Mouse (Mus musculus) limb, embryonic 12.5 days (tissue): ENCODE results near the gene Fahd1. TPM values are rescaled to one million over a fixed set of nuclear protein-coding genes. Genes with fewer than 3 reads are reported as not detected.

Experiments used
- ATAC-seq: fragments of 200-750 bp; cut with Nextera tagmentation; 2 replicates; pipeline ENCODE4 v1.8.0; 2017; ENCODE audit warnings: low read depth, moderate TSS enrichment; ENCODE audit not compliant: insufficient number of reproducible peaks, insufficient read depth, low FRiP score, low TSS enrichment
- H3K27ac ChIP-seq: fragments of 300-500 bp; sonication (generic); 2 replicates; pipeline ENCODE4 v1.5.1; 2016; ENCODE audit warnings: mild to moderate bottlenecking, moderate library complexity
- H3K27me3 ChIP-seq: fragments of 300-500 bp; sonication (generic); 2 replicates; pipeline ENCODE4 v1.6.1; 2016; ENCODE audit warnings: mild to moderate bottlenecking, moderate library complexity
- H3K36me3 ChIP-seq: fragments of 300-500 bp; sonication (generic); 2 replicates; pipeline ENCODE4 v1.6.1; 2016; ENCODE audit warnings: mild to moderate bottlenecking, moderate library complexity
- H3K4me1 ChIP-seq: fragments of 300-500 bp; sonication (generic); replicated peaks from 2 replicates; pipeline ENCODE4 v1.6.1; 2016
- H3K4me2 ChIP-seq: fragments of 300-500 bp; sonication (generic); 2 replicates; pipeline ENCODE4 v1.6.1; 2016; ENCODE audit warnings: mild to moderate bottlenecking, moderate library complexity
- H3K4me3 ChIP-seq: fragments of 300-500 bp; sonication (generic); replicated peaks from 2 replicates; pipeline ENCODE4 v1.5.1; 2016; ENCODE audit warnings: mild to moderate bottlenecking
- H3K9ac ChIP-seq: fragments of 300-500 bp; sonication (generic); replicated peaks from 2 replicates; pipeline ENCODE4 v1.6.1; 2016; ENCODE audit warnings: mild to moderate bottlenecking, moderate library complexity
- H3K9me3 ChIP-seq: fragments of 300-500 bp; sonication (generic); 2 replicates; pipeline ENCODE4 v1.6.1; 2016; ENCODE audit warnings: mild to moderate bottlenecking, moderate library complexity
- WGBS: fragments of 180-500 bp; shearing (Covaris S2); methylation state at CpG from one replicate; pipeline ENCODE4 v1.1.7; 2016; 5-methylcytosine and 5-hydroxymethylcytosine counted together
- polyA plus RNA-seq: library from polyadenylated mRNA; unstranded; fragments of >200 nt; fragmentation: Nextera tagmentation; extraction: Ambion mirVana; gene quantifications from 2 replicates; pipeline ENCODE4 v1.2.1, GENCODE M21; 2016

Gene Fahd1
- polyA plus RNA-seq, 1 experiment from 2014 or later = 18.6 TPM

- 49% methylated on average over 4 of the region's 4 CpGs for WGBS
- no peak overlapping the region for H3K4me2 ChIP-seq
- H3K9me3 ChIP-seq = no peaks in the 10 kb centered on the region
- no peak overlapping the region for H3K4me3 ChIP-seq
- no peak overlapping the region for H3K27ac ChIP-seq
- H3K36me3 ChIP-seq = no peaks in the 10 kb centered on the region
- no peak for ATAC-seq
- no peaks in the 10 kb centered on the region for H3K4me1 ChIP-seq
- H3K27me3 ChIP-seq = peaks cover 25% of the 10 kb centered on the region
- H3K9ac ChIP-seq = no peak overlapping the region
Measured at GRCm38 (mm10) chr17:24841133-24841532, 9.0 kb downstream of the Fahd1 start.

DNA sequence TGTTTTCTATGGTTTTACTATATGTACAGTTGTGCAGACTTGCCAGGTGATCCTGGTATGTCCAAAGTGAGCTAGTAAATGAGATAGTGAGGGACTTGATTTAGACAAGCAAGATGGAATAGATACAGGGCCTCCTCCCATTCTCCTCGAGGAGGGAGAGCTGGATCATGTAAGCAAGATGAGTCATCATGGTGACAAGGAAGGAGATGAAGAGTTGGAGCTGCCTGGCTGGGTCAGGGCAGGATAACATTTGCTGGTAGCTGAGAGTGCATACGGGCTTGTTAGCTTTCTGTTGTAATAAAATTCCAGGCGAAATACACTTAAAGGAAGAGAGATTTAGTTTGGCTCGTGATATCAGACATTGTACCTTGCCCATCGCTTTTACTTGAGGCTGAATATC lies 9.8 kb downstream of the Fahd1 start:
- WGBS = 50% methylated on average over 5 of the region's 5 CpGs
- Histone ChIP-seq H3K9me3 (no peaks in the 10 kb centered on the region), H3K27me3 (peaks cover 26% of the 10 kb centered on the region), H3K27ac (no peak overlapping the region), H3K36me3 (no peaks in the 10 kb centered on the region), H3K4me3 (no peak overlapping the region), H3K9ac (no peak overlapping the region), H3K4me1 (no peaks in the 10 kb centered on the region), H3K4me2 (no peak overlapping the region)
- ATAC-seq = no peak

DNA sequence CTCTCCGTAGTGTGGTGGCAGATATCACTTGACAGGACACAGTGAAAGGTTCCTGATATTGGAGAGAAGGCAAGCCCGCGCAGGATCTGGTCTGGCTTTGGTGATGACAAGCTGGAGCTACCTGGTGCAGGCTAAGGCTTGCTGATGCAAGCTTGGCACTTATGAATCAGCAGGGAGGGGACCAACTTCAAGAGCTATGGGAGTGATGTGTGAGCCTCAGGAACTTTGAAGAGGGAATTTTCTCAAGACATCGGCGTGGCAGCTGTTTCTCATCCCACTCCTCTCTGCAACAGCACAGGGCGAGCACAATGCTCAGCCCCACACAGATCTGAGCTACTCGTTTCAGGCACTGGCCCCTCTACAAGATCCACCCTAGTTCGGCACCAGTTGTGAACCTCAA lies 10.3 kb downstream of the Fahd1 start, which contains the start of gene Hagh:
Hagh (plus strand) TSS at position 302 of the 400 bp plus-strand sequence.
- 63% methylated on average over 8 of the region's 8 CpGs for WGBS
- Histone ChIP-seq H3K36me3 (no peaks in the 10 kb centered on the region), H3K4me1 (no peaks in the 10 kb centered on the region), H3K9ac (no peak within 1 kb of the TSS), H3K27me3 (peaks cover 22% of the 10 kb centered on the region), H3K27ac (no peak within 1 kb of the TSS), H3K4me3 (no peak within 1 kb of the TSS), H3K4me2 (no peak within 1 kb of the TSS), H3K9me3 (no peaks in the 10 kb centered on the region)
- no peak for ATAC-seq

GRCm38 (mm10) chr17:24821351-24822280 lies 28.5 kb downstream of the Fahd1 start:
- 63% methylated on average over 3 of the region's 3 CpGs for WGBS
- no peaks in the 10 kb centered on the region for H3K9me3 ChIP-seq
- no peaks in the 10 kb centered on the region for H3K36me3 ChIP-seq
- no peak overlapping the region for H3K4me2 ChIP-seq
- H3K27ac ChIP-seq = no peak overlapping the region
- no peaks in the 10 kb centered on the region for H3K4me1 ChIP-seq
- H3K4me3 ChIP-seq = no peak overlapping the region
- peaks cover 14% of the 10 kb centered on the region; the same call in 1 of the 2 replicates for H3K27me3 ChIP-seq
- ATAC-seq = no peak
- H3K9ac ChIP-seq = no peak overlapping the region

DNA sequence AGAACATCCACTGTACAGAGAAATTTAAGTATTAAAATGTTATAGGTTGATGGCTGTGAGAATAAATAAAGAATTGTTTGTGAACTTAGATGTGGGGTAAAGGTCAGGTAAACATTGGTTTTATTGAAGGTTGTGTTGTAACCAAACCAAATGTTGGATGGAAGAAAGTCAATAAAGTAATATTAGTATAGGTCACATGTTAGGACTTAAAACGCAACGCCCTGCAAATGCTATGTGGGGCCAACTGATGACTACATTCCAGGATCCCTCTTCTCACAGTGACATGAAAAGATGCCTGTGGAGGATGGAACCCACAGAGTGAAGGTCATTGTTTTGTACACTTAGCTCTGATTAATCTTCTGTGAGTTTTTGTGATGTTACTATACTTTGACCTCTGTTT lies 30.7 kb downstream of the Fahd1 start:
- Histone ChIP-seq H3K4me1 (no peaks in the 10 kb centered on the region), H3K9ac (no peak overlapping the region), H3K4me2 (no peak overlapping the region), H3K27me3 (0 out of 2 replicates have a peak, but pooled peaks cover 3% of the 10 kb centered on the region), H3K36me3 (no peaks in the 10 kb centered on the region), H3K27ac (no peak overlapping the region), H3K4me3 (no peak overlapping the region), H3K9me3 (no peaks in the 10 kb centered on the region)
- no peak for ATAC-seq
- WGBS = 70% methylated on average over 2 of the region's 2 CpGs

GRCm38 (mm10) chr17:24818172-24818571 lies 32.0 kb downstream of the Fahd1 start:
- Histone ChIP-seq H3K36me3 (no peaks in the 10 kb centered on the region), H3K9me3 (no peaks in the 10 kb centered on the region), H3K4me2 (no peak overlapping the region), H3K27ac (no peak overlapping the region), H3K4me1 (no peaks in the 10 kb centered on the region), H3K27me3 (peaks cover 3% of the 10 kb centered on the region; the same call in 1 of the 2 replicates), H3K4me3 (no peak overlapping the region), H3K9ac (no peak overlapping the region)
- WGBS = 62% methylated on average over 6 of the region's 6 CpGs
- ATAC-seq = no peak

DNA sequence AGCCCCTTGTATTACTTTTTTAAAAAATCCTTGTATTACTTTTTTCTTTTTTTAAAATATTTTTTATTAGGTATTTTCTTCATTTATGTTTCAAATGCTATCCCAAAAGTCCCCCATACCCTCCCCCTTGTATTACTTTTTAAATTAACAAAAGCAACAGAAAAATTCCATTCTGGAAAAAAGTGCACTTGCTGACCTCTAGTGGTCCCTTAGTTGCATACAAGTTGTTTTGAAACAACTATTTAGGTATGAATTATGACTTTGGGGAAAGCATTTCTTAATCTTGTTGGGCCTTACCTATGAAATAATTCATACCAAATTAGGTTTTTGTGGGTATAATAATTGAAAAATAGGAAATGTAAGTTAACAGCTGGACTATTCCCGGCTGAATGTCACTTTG lies 32.7 kb downstream of the Fahd1 start:
- Histone ChIP-seq H3K36me3 (no peaks in the 10 kb centered on the region), H3K4me3 (no peak overlapping the region), H3K27me3 (peaks cover 4% of the 10 kb centered on the region; the same call in 1 of the 2 replicates), H3K27ac (no peak overlapping the region), H3K4me1 (no peaks in the 10 kb centered on the region), H3K9me3 (no peaks in the 10 kb centered on the region), H3K9ac (no peak overlapping the region), H3K4me2 (no peak overlapping the region)
- WGBS = 42% methylated on average over 1 of the region's 1 CpGs
- no peak for ATAC-seq

- Histone ChIP-seq H3K4me3 (no peak overlapping the region), H3K36me3 (no peaks in the 10 kb centered on the region), H3K4me1 (no peaks in the 10 kb centered on the region), H3K9me3 (no peaks in the 10 kb centered on the region), H3K27ac (no peak overlapping the region), H3K9ac (no peak overlapping the region), H3K27me3 (peaks cover 4% of the 10 kb centered on the region; the same call in 1 of the 2 replicates), H3K4me2 (no peak overlapping the region)
- no peak for ATAC-seq
- WGBS = 80% methylated on average over 5 of the region's 5 CpGs
Measured at GRCm38 (mm10) chr17:24815256-24815655, 34.9 kb downstream of the Fahd1 start.

GRCm38 (mm10) chr17:24812215-24812614 lies 37.9 kb downstream of the Fahd1 start:
- Histone ChIP-seq H3K4me3 (no peak overlapping the region), H3K36me3 (no peaks in the 10 kb centered on the region), H3K9me3 (no peaks in the 10 kb centered on the region), H3K4me1 (no peaks in the 10 kb centered on the region), H3K27me3 (peaks cover 19% of the 10 kb centered on the region), H3K9ac (no peak overlapping the region), H3K27ac (no peak overlapping the region), H3K4me2 (no peak overlapping the region)
- WGBS = 32% methylated on average over 2 of the region's 2 CpGs
- ATAC-seq = no peak

DNA sequence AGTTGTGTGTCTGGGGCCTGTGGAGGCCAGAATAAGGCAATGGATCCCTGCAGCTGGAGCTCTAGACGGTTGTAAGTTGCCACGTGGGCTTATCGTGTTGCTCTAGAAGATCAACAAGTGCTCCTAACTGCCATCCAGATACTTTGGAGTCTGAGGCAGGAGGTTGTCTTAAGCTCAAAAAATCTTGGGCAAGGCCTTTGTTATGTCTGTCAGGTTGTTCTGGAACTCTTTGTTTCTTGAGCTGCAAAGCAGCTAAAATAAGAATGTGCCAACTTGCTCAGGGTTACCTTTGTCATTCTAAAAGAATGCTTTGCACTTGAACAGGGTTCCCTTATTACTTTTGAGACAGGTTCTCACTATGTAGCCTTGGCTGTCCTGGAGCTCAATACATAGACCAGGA lies 39.0 kb downstream of the Fahd1 start:
- H3K4me2 ChIP-seq = no peak overlapping the region
- no peak overlapping the region for H3K9ac ChIP-seq
- H3K36me3 ChIP-seq = no peaks in the 10 kb centered on the region
- WGBS = 71% methylated on average over 3 of the region's 3 CpGs
- peaks cover 25% of the 10 kb centered on the region for H3K27me3 ChIP-seq
- no peak overlapping the region for H3K4me3 ChIP-seq
- H3K9me3 ChIP-seq = no peaks in the 10 kb centered on the region
- no peaks in the 10 kb centered on the region for H3K4me1 ChIP-seq
- no peak for ATAC-seq
- no peak overlapping the region for H3K27ac ChIP-seq

DNA sequence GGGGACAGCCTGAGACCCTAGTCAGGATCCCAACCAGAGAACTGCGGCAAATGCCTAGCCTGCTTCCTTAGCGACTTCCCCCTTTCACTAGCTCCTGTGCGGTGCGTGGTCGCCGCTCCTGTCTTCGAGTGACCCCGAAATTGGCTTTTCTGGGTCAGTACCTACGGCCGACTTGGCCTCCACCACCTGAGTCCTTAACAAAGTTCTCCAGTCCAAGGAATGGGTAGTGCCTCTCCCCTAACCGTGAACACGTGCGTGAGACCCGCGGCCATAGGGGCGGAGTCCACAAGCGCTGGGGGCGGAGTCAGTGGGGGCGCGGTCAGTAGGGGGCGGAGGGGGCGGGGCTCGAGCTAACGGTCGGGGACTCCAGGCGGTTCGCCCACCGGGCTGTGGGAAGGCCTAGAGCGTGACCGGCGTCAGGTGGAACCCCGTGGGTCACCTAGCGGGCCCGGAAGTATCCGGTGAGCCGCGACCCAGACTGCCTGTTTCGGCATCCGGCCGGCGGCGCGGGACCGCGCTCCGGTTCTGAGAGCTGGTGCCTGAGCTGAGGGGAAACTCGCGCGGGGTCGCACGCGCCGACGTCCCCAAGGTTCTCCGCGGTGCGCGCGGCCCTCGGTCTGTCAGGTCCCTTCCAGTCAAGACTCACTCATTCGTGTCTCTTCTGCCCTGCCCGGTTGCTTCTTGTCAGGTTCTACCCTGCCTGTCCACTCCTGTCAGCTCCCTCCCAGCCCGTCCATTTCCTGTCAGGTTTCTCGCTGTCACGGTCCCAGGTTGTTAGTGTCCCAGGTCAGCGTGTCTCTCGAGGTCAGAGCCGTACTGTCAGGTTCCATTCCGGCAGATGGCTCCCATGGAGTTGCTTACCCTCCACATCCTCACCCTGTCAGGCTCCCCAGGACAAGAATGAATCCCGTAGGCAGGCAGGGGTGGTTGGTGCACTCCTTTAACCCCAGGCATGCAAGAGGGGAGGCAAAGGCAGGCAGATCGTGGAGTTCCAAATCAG lies 45.9 kb downstream of the Fahd1 start, which contains the start of gene Meiob:
Meiob (plus strand) TSS at position 338 of the 1,000 bp plus-strand sequence.
- WGBS = under 1% methylated on average over 71 of the region's 71 CpGs

More for the DNA sequence above, 45.9 kb downstream of the Fahd1 start, which contains the start of gene Meiob:
- H3K27me3 ChIP-seq = peaks cover 41% of the 10 kb centered on the region
- H3K4me1 ChIP-seq = 0 out of 2 replicates have a peak, but pooled peaks cover 3% of the 10 kb centered on the region
- no peaks in the 10 kb centered on the region for H3K9me3 ChIP-seq
- no peaks in the 10 kb centered on the region for H3K36me3 ChIP-seq
- peak within 1 kb of the TSS; percentile 70 for H3K4me3 ChIP-seq
- peak within 1 kb of the TSS; percentile 83 for H3K4me2 ChIP-seq
- H3K27ac ChIP-seq = no peak within 1 kb of the TSS
- ATAC-seq = peak; percentile 84
- H3K9ac ChIP-seq = peak within 1 kb of the TSS; percentile 69
